Mouse (Mus musculus): ENCODE results near the gene Pnp.
"Not testable (repeated sequence)": the region's sequence is repeated elsewhere in the genome, so short reads cannot be mapped to it uniquely, and the experiment has no call there.

GRCm38 (mm10) chr14:50955942-50956508 is 25.1 kb downstream of the Pnp start, which contains the start of gene Pnp2:
- TF ChIP-seq EP300, POLR2A (IDR thresholded peaks at IDR 0.05; ENCODE audit: insufficient read depth, low read depth, low read length): not testable (repeated sequence)
- TF ChIP-seq CTCF (IDR thresholded peaks at IDR 0.05): peak; percentile 43

All from heart, adult 2 months (tissue).